Mouse (Mus musculus) stomach, postnatal 0 days (tissue): ENCODE data around the gene Ldhal6b. TPM values are rescaled to one million over a fixed set of nuclear protein-coding genes. Genes with fewer than 3 reads are reported as not detected.

Experiments used
- ATAC-seq: fragments of 200-750 bp; cut with Nextera tagmentation; 2 replicates; pipeline ENCODE4 v1.8.0; 2017; ENCODE audit not compliant: low FRiP score, low TSS enrichment
- DNase-seq: peaks from one replicate; pipeline ENCODE4 v3.0.0-alpha.2; 2016; ENCODE audit warnings: low spot score
- H3K27ac ChIP-seq: fragments of 300-500 bp; sonication (generic); replicated peaks from 2 replicates; pipeline ENCODE4 v1.5.1; 2014; ENCODE audit warnings: mild to moderate bottlenecking, control low read depth
- H3K27me3 ChIP-seq: fragments of 300-500 bp; sonication (generic); 2 replicates; pipeline ENCODE4 v1.6.1; 2014; ENCODE audit warnings: low read length; ENCODE audit not compliant: control insufficient read depth, insufficient read depth
- H3K36me3 ChIP-seq: fragments of 300-500 bp; sonication (generic); 2 replicates; pipeline ENCODE4 v1.6.1; 2014; ENCODE audit warnings: low read length, mixed read lengths; ENCODE audit not compliant: control insufficient read depth, insufficient read depth
- H3K4me1 ChIP-seq: fragments of 300-500 bp; sonication (generic); replicated peaks from 2 replicates; pipeline ENCODE4 v1.6.1; 2014; ENCODE audit warnings: antibody characterized with exemption; ENCODE audit not compliant: control insufficient read depth, insufficient read depth
- H3K4me2 ChIP-seq: fragments of 300-500 bp; sonication (generic); replicated peaks from 2 replicates; pipeline ENCODE4 v1.6.1; 2014; ENCODE audit warnings: low read depth, mild to moderate bottlenecking, control low read depth, moderate library complexity
- H3K4me3 ChIP-seq: fragments of 300-500 bp; sonication (generic); 2 replicates; pipeline ENCODE4 v1.5.1; 2014; ENCODE audit warnings: low read depth, low read length, control low read depth
- H3K9ac ChIP-seq: fragments of 300-500 bp; sonication (generic); 2 replicates; pipeline ENCODE4 v1.6.1; 2014; ENCODE audit warnings: mild to moderate bottlenecking, low read length, control low read depth, mixed read lengths
- H3K9me3 ChIP-seq: fragments of 300-500 bp; sonication (generic); 2 replicates; pipeline ENCODE4 v1.6.1; 2016; ENCODE audit warnings: low read length; ENCODE audit not compliant: control insufficient read depth
- CTCF ChIP-seq: IDR thresholded peaks from 2 replicates; pipeline ENCODE4 v1.5.1; 2016; ENCODE audit warnings: antibody characterized with exemption, low read depth, mild to moderate bottlenecking, moderate library complexity
- EP300 ChIP-seq: optimal IDR thresholded peaks from 2 replicates; pipeline ENCODE3; 2016; ENCODE audit warnings: antibody characterized with exemption
- WGBS: fragments of 180-500 bp; shearing (Covaris S2); extraction: QIAGEN DNeasy Blood & Tissue Kit; methylation state at CpG from one replicate; pipeline ENCODE4 v1.1.7; 2014; 5-methylcytosine and 5-hydroxymethylcytosine counted together
- polyA plus RNA-seq: library from polyadenylated mRNA; unstranded; fragments of >200 nt; fragmentation: Nextera tagmentation; extraction: Ambion mirVana; gene quantifications from 2 replicates; pipeline ENCODE4 v1.2.1, GENCODE M21; 2015

Gene Ldhal6b
- polyA plus RNA-seq, 1 experiment from 2014 or later: not detected

DNA sequence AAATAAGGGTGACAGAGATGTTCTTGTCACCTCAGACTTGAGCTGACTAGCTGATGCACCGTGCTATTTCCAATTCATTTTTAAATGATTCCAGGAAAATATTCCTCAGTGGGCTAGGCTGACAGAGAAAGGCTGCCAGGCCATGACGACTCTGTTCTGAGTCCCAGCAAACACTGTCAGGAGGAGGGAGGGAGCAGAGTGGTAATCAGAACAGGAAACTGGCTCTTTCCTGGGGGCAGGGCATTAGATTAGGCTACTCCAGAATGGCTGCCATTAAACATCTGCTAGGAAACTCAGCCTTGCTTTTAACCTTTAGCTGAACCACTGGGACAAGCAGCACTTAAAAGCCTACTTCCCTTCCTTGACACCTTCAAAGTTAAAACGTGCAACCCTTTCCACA is 6.6 kb upstream of the Ldhal6b start:
- no peaks in the 10 kb centered on the region for H3K27me3 ChIP-seq
- H3K27ac ChIP-seq: no peak overlapping the region
- H3K9me3 ChIP-seq: no peaks in the 10 kb centered on the region
- 50% methylated on average over 3 of the region's 3 CpGs for WGBS
- ATAC-seq (no peak), DNase-seq (no peak)
- no peak overlapping the region for H3K9ac ChIP-seq
- H3K4me3 ChIP-seq: no peak overlapping the region
- no peak overlapping the region for H3K4me2 ChIP-seq
- no peak for TF ChIP-seq CTCF
- no peak for TF ChIP-seq EP300
- peaks cover 3% of the 10 kb centered on the region; the same call in 1 of the 2 replicates for H3K36me3 ChIP-seq
- no peaks in the 10 kb centered on the region for H3K4me1 ChIP-seq

DNA sequence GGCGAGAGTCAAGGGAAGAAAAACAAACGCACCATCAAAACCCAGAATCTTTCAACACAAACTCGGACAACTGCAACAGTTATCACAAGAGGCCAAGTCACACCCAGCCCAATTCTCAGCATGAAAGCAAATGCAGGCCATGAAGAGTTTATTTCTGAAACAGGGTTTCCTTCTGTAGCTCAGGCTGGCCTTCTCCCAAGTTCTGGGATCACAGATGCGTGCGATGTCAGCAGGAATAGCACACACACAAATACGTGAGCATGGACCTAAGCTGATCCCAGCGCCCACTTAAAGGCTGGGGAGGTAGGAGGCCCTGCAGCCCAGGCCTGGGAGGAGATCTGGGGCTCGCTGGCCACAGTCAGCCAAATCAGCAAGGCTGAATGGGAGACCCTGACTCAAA is 5.6 kb upstream of the Ldhal6b start:
- DNase-seq (no peak), ATAC-seq (no peak)
- no peaks in the 10 kb centered on the region for H3K27me3 ChIP-seq
- no peak for TF ChIP-seq EP300
- TF ChIP-seq CTCF: no peak
- H3K4me2 ChIP-seq: no peak overlapping the region
- WGBS: 71% methylated on average over 8 of the region's 8 CpGs
- H3K9ac ChIP-seq: no peak overlapping the region
- no peak overlapping the region for H3K4me3 ChIP-seq
- H3K4me1 ChIP-seq: no peaks in the 10 kb centered on the region
- H3K36me3 ChIP-seq: peaks cover 2% of the 10 kb centered on the region; the same call in 1 of the 2 replicates
- no peak overlapping the region for H3K27ac ChIP-seq
- H3K9me3 ChIP-seq: no peaks in the 10 kb centered on the region

DNA sequence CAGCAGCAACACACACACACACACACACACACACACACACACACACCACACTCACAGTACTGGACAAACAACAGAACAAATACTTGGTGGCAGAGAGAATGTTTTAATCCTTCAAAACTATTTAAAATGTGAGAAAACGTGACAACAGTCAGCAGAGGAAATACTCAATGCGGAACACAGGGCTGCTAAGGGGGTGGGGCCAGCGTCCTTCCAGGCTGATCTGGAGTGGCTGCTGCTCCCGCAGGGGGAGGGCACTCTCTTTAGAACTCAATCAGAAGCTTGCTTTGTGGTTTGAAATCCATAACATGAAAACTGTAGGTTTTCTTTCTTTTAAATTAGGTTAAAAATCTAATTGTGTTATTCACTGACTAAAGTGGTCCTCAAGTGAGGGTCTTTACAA is 3.3 kb upstream of the Ldhal6b start:
- ATAC-seq (no peak), DNase-seq (peak; percentile 44)
- H3K4me1 ChIP-seq: no peaks in the 10 kb centered on the region
- H3K27ac ChIP-seq: no peak overlapping the region
- H3K4me2 ChIP-seq: no peak overlapping the region
- no peak for TF ChIP-seq EP300
- no peak for TF ChIP-seq CTCF
- 50% methylated on average over 4 of the region's 4 CpGs for WGBS
- H3K9ac ChIP-seq: no peak overlapping the region
- H3K36me3 ChIP-seq: 0 out of 2 replicates have a peak, but pooled peaks cover 4% of the 10 kb centered on the region
- no peaks in the 10 kb centered on the region for H3K27me3 ChIP-seq
- H3K9me3 ChIP-seq: no peaks in the 10 kb centered on the region
- no peak overlapping the region for H3K4me3 ChIP-seq

DNA sequence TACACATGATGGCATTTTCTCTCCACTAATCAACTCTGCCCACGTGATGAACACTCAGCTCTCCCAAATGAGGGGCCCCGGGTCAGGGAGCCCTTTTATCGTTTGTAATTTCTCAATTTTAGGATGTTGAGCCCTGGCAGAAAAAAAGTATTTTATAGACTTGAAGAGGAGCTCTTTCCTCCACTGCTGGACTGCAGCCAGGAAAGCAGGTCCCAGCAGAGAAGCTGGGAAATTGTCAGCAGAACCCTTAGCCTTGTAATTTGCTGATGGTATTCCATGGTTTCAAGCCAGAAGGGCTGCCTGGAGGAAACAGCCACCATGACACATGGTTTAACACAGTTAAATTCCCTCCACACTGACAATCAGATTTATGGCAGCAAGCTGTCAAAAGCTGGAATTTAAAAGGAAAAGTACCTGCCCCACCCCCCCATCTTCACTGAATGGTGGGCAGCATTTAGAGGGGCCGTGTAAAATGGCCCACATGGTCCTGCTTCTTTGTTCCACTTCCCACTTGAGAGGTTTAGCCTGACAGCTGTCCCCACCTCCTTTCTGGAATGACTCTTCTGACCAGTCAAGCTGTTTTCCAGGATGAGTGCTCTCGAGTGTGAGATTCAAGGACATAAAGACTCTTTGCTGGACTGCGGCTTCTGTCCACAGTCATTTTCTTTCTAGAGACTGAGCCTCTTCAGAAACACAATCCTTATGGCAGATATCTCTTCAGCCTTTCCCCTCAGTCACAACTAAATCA is 1.4 kb upstream of the Ldhal6b start:
- Histone ChIP-seq H3K4me1 (no peaks in the 10 kb centered on the region), H3K27ac (no peak overlapping the region), H3K27me3 (no peaks in the 10 kb centered on the region), H3K9ac (no peak overlapping the region), H3K4me2 (no peak overlapping the region), H3K36me3 (0 out of 2 replicates have a peak, but pooled peaks cover 4% of the 10 kb centered on the region), H3K9me3 (no peaks in the 10 kb centered on the region), H3K4me3 (no peak overlapping the region)
- ATAC-seq (no peak), DNase-seq (no peak)
- no peak for TF ChIP-seq CTCF
- TF ChIP-seq EP300: no peak
- 71% methylated on average over 6 of the region's 6 CpGs for whole genome bisulfite sequencing

DNA sequence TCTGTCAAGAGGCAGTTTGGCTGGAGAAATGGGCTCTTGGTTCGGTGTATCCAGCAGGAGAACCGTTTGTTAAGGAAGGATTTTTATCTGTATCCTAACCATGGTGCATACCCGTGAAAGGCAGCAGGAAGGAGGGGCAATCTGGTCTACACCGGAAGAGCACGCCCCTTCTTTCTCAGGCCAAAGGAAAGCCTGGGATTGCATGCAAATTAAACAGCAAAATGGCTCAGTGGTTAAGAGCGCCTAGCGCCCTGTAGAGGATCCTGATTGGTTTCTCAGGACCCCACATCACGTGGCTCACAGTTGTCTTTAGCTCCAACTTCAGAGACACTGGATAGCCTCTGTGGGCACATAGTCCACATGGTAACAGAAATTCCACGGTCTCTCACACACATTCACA is 489 bp upstream of the Ldhal6b start:
- TF ChIP-seq EP300 (no peak), CTCF (no peak)
- ATAC-seq (no peak), DNase-seq (no peak)
- Histone ChIP-seq H3K4me3 (no peak overlapping the region), H3K9ac (no peak overlapping the region), H3K27ac (no peak overlapping the region), H3K36me3 (0 out of 2 replicates have a peak, but pooled peaks cover 4% of the 10 kb centered on the region), H3K4me1 (no peaks in the 10 kb centered on the region), H3K4me2 (no peak overlapping the region), H3K9me3 (no peaks in the 10 kb centered on the region), H3K27me3 (no peaks in the 10 kb centered on the region)
- WGBS: 87% methylated on average over 9 of the region's 9 CpGs

DNA sequence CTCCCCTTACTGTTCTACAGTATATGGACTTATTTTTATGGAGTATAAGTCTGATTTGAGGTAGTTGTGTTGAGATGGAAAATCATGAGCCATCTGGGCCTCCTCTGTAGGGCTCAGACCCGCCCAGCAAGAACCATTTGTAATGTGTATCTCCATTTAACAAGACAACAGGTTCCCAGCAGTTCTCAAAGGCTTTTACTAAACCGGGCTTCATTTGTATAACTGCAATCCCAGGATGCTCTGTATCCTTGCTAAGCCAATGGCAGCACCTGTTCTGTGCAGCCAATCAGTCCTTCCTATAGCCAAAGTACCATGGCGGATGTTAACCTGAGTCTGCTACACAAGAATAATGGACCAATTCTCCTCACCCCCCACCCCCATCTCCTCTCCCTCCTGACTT is 2.0 kb downstream of the Ldhal6b start:
- Histone ChIP-seq H3K4me2 (no peak overlapping the region), H3K4me1 (no peaks in the 10 kb centered on the region), H3K4me3 (no peak overlapping the region), H3K9ac (no peak overlapping the region), H3K27me3 (no peaks in the 10 kb centered on the region), H3K27ac (no peak overlapping the region), H3K9me3 (no peaks in the 10 kb centered on the region), H3K36me3 (0 out of 2 replicates have a peak, but pooled peaks cover 4% of the 10 kb centered on the region)
- TF ChIP-seq CTCF (no peak), EP300 (no peak)
- 93% methylated on average over 3 of the region's 3 CpGs for WGBS
- no peak for ATAC-seq
- no peak for DNase-seq
